Mouse (Mus musculus): ENCODE data around the gene Gpx2.

GRCm38 (mm10) chr12:76779951-76780350 is 15.4 kb downstream of the Gpx2 start:
- TF ChIP-seq POLR2A (IDR thresholded peaks at IDR 0.05; ENCODE audit: extremely low read depth, insufficient read depth, low read length) (no peak), CTCF (IDR thresholded peaks at IDR 0.05; ENCODE audit: extremely low read depth, insufficient read depth, low read length) (no peak)

All from cortical plate, adult 2 months (tissue).